Mouse (Mus musculus) E14TG2a.4 (cell line): ENCODE measurements at regions not wholly inside any gene's neighbourhood (a gene's known extent, or its start where the extent isn't known, plus 50 kb on each side); places are given as distances from the start of the nearest gene placed in this dataset.

Experiments
- CTCF ChIP-seq: conservative IDR thresholded peaks from 2 replicates; pipeline ENCODE4 v1.5.1; 2014; ENCODE audit warnings: low read length
- NANOG ChIP-seq: IDR thresholded peaks from 2 replicates; pipeline ENCODE4 v1.6.1; 2014; ENCODE audit warnings: borderline replicate concordance, low read length, mixed read lengths
- POU5F1 ChIP-seq: IDR thresholded peaks from 2 replicates; pipeline ENCODE4 v1.6.1; 2014; ENCODE audit warnings: low read length, borderline replicate concordance

GRCm38 (mm10) chr16:63311676-63312075 lies 457.6 kb downstream of the Pros1 start:
- TF ChIP-seq CTCF (no peak), NANOG (no peak), POU5F1 (no peak)
